Mouse (Mus musculus): ENCODE results near the gene Cmip.

The Cmip gene

GRCm38 (mm10) chr8:117257821-117258575, 1.1 kb downstream of the Cmip start:
- DNase-seq (ENCODE audit: low spot score): peak; percentile 34

- no peak for DNase-seq (ENCODE audit: low spot score)
Observed at GRCm38 (mm10) chr8:117258576-117259040, 1.7 kb downstream of the Cmip start.

GRCm38 (mm10) chr8:117259431-117260001, 2.7 kb downstream of the Cmip start:
- DNase-seq (ENCODE audit: low spot score): peak; percentile 67

- DNase-seq (ENCODE audit: low spot score): peak; percentile 89
Observed at GRCm38 (mm10) chr8:117260234-117260929, 3.5 kb downstream of the Cmip start.

GRCm38 (mm10) chr8:117260930-117261475, 4.1 kb downstream of the Cmip start:
- DNase-seq (ENCODE audit: low spot score): no peak

GRCm38 (mm10) chr8:117261702-117262101, 4.8 kb downstream of the Cmip start:
- no peak for DNase-seq (ENCODE audit: low spot score)

- DNase-seq (ENCODE audit: low spot score): no peak
Observed at GRCm38 (mm10) chr8:117262685-117263084, 5.8 kb downstream of the Cmip start.

- peak; percentile 52 for DNase-seq (ENCODE audit: low spot score)
Observed at GRCm38 (mm10) chr8:117263442-117263841, 6.6 kb downstream of the Cmip start.

GRCm38 (mm10) chr8:117265079-117265478, 8.2 kb downstream of the Cmip start:
- DNase-seq (ENCODE audit: low spot score): no peak

- no peak for DNase-seq (ENCODE audit: low spot score)
Observed at GRCm38 (mm10) chr8:117267403-117268129, 10.7 kb downstream of the Cmip start.

GRCm38 (mm10) chr8:117278234-117278633, 21.4 kb downstream of the Cmip start:
- DNase-seq (ENCODE audit: low spot score): no peak

- no peak for DNase-seq (ENCODE audit: low spot score)
Observed at GRCm38 (mm10) chr8:117278668-117279132, 21.8 kb downstream of the Cmip start.

GRCm38 (mm10) chr8:117280488-117280887, 23.6 kb downstream of the Cmip start:
- DNase-seq (ENCODE audit: low spot score): peak; percentile 89

- DNase-seq (ENCODE audit: low spot score): no peak
Observed at GRCm38 (mm10) chr8:117281676-117282075, 24.8 kb downstream of the Cmip start.

GRCm38 (mm10) chr8:117282141-117282950, 25.5 kb downstream of the Cmip start:
- DNase-seq (ENCODE audit: low spot score): no peak

GRCm38 (mm10) chr8:117284768-117285484, 28.1 kb downstream of the Cmip start:
- no peak for DNase-seq (ENCODE audit: low spot score)

- DNase-seq (ENCODE audit: low spot score): no peak
Observed at GRCm38 (mm10) chr8:117287966-117288365, 31.1 kb downstream of the Cmip start.

GRCm38 (mm10) chr8:117289016-117289415, 32.2 kb downstream of the Cmip start:
- no peak for DNase-seq (ENCODE audit: low spot score)

GRCm38 (mm10) chr8:117290506-117290905, 33.6 kb downstream of the Cmip start:
- no peak for DNase-seq (ENCODE audit: low spot score)

GRCm38 (mm10) chr8:117292262-117292661, 35.4 kb downstream of the Cmip start:
- DNase-seq (ENCODE audit: low spot score): no peak
